Mouse (Mus musculus) mouse embryonic stem cell (cell line): Measurements from ENCODE around the gene Npc1l1.
"Not testable (repeated sequence)": the region's sequence is repeated elsewhere in the genome, so short reads cannot be mapped to it uniquely, and the experiment has no call there.

ENCODE experiments used
- in situ Hi-C, 2 experiments: fragments of 300-500 bp; cut with MboI; formaldehyde crosslinking; loops; 1 replicate in 1 of 2; 3 replicates in 1 of 2; pipeline ENCODE4 v1.14.3; 2019 to 2020; ENCODE audit warnings: low sequenced_read_pairs in 2 of 2, low pct_unique_long_range_greater_than_20kb in 1 of 2, mixed read lengths in 1 of 2; ENCODE audit not compliant: unreplicated experiment in 1 of 2

Npc1l1 gene

DNA sequence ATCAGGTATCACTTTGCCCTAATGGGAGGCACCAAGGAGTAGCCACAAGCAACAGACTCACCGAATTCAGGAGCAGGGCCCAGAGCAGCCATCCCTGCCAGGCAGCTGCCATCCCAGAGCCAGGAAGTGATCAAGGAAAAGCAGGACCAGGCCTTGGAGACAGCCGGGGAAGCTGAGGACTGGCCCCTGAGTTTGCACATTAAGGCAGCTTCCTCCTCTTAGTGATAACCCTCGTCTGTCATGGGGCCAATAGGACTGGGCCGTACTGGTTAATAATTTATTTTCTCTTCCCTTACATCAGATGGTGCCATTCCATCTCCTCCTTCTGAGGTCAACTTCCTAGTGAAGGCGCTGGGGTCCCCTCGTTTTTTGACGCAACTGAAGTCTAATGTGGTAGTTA is at the start of gene Npc1l1:
Npc1l1 (minus strand) TSS at position 132 of the 400 bp plus-strand sequence.
- in situ Hi-C loops: no loop called here

- in situ Hi-C loops: no loop called here
Observed at GRCm38 (mm10) chr11:6276466-6276865, 46.5 kb upstream of the Npc1l1 start.

- in situ Hi-C loops: no loop called here
Observed at GRCm38 (mm10) chr11:6275094-6275484, 45.1 kb upstream of the Npc1l1 start.

GRCm38 (mm10) chr11:6274387-6275093 is 44.6 kb upstream of the Npc1l1 start, which contains the start of gene Tmed4:
Gene Tmed4, minus strand, starts transcription at chr11:6274870.
- in situ Hi-C loops: no loop called here

DNA sequence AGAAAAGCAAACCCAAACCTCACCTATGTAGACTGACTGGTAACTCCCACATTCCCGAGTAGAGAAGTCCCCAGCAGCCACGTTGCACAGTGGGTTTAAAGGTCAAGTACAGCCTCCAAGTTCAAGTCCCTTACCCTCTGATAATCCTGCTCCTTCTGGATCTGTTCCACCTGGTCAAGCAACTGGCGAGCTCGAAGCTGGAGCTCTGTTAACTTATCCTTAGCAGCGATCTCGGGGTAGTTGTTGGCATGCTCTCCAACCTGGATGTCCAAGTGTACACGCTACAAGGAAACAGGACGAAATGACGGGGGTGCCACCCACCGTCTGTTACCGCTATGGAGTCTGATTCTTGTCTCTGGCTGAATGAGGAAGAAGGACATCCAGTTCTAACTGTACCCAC is 43.7 kb upstream of the Npc1l1 start:
- in situ Hi-C loops: no loop called here

DNA sequence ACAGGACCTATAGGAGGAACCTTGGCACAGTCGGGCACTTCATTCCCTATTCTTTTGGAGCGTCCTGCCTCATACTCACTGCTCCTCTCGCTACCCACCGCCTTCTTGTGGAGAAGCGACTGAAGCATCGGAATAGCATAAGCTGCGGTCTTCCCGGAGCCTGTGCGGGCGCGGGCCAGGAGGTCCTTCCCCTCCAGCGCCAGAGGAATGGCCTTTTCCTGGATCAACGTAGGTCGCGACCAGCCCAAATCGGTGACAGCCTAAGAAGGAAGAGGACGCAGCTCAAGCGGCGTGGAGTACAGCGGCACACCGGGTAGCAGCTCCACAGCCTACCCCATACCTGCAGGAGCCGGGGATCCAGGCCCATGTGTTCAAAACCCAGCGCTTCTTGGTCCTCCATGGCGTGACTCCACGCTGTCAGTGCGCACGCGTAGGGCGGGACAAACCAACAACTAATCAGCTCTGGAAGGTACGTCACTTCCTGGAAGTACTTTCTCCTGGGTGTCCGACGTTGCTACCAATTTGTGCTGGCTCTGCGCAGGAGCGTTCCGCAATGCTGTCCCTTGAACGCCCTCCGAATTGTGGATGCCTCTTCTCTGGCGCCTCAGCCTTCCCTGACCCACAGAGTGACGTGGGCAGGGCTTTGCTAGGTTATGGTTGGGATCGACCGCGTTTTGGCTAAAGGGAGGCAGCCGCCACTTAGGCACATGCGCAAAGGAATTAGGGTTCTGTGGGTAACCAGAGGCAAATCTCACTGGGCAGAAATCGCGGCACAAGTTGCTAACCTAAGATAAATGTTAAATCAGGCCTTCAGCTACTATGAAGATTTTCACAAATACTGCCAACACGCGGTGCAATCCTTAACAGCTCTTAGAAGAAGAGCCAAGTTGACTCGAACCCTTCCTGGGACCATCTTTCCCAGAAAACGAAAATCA is 37.6 kb upstream of the Npc1l1 start, which contains the start of gene Ddx56:
Ddx56 (minus strand) TSS at position 453 of the 935 bp plus-strand sequence.
- in situ Hi-C loops: loop anchor here in 1 of 2 experiments (10.0 kb wide), 1 partner anchor 273 kb away; no protein-coding TSS in a partner anchor

GRCm38 (mm10) chr11:6266621-6267020 is 36.7 kb upstream of the Npc1l1 start:
- in situ Hi-C loops: loop anchor here in 1 of 2 experiments (10.0 kb wide), 1 partner anchor 272 kb away; no protein-coding TSS in a partner anchor

- in situ Hi-C loops: loop anchor here in 1 of 2 experiments (10.0 kb wide), 1 partner anchor 267 kb away; no protein-coding TSS in a partner anchor
Observed at GRCm38 (mm10) chr11:6261434-6262082, 31.6 kb upstream of the Npc1l1 start.

DNA sequence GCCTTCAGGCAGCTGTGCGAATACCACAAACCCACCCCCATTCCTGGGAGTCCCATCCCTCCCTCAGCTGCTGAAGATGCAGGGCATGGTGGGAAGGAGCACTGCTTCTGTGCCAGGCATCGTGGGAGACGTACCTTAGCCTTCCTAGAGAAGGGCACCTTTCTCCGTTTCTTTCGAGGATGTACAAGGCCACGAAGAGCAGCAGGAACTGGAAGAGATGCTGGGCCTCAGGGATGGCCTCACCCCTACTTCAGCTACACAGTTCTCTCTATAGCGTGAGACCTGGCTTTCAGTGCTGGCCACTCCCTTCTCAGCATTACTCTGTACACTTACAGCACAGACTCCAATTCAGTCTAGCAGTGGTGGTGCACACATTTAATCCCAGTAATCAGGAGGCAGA is 29.5 kb upstream of the Npc1l1 start:
- in situ Hi-C loops: no loop called here

DNA sequence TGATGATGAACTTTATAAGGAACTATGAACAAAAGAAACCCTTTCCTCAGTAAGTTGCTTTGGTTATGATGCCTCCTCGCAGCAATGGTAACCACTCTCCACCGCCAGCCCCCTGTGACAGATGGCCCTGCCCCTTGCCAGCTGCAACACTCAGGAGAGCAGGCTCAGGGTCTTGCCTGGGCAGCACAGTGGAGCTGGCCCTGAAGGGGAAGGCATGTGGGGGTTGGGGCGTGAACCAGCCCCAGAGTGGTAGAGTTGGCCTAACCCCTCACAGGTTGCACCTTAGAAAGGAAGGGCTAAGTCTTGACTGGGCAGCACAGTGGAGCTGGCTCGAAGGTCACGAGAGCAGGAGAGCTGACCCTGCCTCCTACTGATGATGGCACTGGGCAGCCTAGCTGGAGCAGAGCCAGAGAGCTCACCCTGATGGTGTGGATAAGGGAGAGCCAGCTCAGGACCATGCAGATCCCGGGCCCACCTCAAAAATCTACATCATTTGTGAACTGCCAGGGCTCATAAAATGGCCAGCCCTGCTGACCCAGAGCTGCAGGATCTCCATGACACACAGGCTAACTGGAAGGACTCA is 26.6 kb upstream of the Npc1l1 start:
- in situ Hi-C loops: no loop called here

DNA sequence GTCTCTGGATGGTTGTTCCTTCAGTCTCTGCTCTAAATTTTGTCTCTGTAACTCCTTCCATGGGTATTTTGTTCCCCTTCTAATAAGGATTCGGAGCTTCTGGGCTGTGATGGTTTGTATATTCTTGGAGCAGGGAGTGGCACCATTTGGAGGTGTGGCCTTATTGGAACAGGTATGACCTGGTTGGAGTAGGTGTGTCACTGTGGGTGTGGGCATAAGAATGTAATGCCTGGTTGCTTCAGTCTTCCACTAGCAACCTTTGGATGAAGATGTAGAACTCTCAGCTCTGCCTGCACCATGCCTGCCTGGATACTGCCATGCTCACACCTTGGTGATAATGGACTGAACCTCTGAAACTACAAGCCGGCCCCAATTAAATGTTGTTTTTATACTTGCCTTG is 24.7 kb upstream of the Npc1l1 start:
- in situ Hi-C loops: not testable (repeated sequence)

GRCm38 (mm10) chr11:6252824-6253223 is 22.9 kb upstream of the Npc1l1 start:
- in situ Hi-C loops: no loop called here

DNA sequence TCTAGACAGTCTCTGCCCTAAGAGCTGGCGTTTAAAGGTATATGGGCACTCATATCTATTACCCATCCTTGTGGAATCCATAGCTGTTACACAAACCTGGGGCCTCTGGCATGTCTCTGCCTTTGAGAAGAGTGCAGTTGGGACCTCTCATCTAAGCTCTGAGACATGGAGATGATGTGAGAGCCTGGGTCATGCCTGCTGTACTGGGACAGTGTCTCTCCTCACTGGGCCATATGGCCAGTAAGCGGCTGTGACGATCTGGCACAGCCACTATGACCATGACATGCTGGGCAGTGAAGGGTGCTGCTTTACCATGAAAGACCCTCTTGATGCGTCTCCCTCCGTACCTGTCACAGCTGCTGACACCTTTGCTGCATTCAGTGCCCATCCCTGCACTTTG is 22.3 kb upstream of the Npc1l1 start:
- in situ Hi-C loops: no loop called here

DNA sequence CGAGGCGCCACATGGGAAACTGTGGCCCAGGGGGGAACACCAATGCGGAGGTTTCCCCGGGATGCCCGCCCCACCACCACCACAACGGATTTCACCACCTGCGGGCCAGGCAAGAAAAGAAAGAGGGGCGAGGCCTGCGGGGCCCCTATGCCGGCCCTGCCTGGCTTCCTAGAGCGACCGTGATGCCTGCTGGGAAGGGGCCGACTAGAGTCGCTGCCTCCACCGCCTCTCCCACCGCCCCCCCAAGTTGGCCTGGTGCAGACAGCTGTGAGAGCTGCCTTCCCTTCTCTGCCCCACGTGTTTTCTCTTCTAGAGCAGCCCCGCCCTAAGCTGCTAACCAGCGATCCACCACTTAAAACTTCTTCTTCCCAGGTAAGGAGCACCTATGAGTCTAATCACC is 14.8 kb upstream of the Npc1l1 start:
- in situ Hi-C loops: no loop called here

- in situ Hi-C loops: no loop called here
Observed at GRCm38 (mm10) chr11:6233025-6233424, 3.1 kb upstream of the Npc1l1 start.

DNA sequence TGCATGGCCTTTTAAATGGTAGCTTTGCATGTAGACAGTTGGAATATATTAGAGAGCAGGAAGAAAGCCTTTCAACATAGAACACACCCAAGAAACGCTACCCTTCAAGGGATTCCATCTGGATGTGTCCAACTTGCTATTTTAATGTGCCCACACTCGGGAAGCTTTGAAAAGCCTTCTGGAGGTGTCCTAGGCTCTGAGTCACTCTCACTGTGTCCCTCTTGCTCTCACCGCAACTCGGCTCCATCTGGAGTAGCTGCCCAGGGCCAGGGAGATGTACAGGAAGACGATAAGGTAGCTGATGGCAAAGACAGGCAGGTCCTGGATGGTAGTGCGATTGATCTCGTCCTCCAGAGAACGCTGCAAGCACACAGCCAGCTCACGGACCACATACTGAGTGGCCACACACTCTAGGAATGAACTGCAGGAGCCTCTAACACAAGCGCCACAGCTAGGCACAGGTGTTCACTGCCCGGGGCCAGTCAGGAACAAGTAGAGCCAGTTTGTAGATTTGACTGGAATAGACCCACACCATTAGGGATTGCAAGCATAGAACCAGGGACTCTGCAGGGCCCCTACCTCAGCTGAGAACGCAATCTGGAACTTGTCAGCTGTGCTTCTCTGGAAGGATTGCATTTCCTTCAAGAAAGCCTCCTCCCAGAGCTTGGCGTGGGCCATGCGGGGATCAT is 5.3 kb downstream of the Npc1l1 start:
- in situ Hi-C loops: no loop called here

GRCm38 (mm10) chr11:6222187-6222586 is 7.8 kb downstream of the Npc1l1 start:
- in situ Hi-C loops: no loop called here

DNA sequence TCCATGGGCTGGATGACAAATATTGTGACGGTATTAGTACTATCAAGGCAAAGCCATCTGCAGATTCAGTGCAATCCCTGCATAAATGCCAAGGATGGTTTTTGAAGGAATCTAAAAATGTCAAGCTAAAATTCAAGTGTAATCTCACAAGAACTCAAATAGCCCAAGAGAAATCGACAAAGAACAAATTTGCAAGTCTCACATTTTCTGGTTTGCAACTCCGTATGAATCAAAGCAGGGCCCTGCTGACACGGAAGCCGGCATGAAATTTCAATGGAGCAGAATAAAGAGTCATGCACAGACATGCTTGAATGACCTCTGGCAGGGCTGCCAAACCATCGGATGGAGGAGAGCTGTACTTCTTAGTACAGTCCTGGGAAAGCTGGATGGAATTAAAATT is 10.0 kb downstream of the Npc1l1 start:
- in situ Hi-C loops: no loop called here
